Mouse (Mus musculus) cerebellum, adult 2 months (tissue): ENCODE measurements around the gene Gpd2.

Experiments used
- CTCF ChIP-seq: fragments of 200-500 bp; IDR thresholded peaks from 2 replicates; pipeline ENCODE4 v1.5.1; 2011; ENCODE audit warnings: low read depth, mild to moderate bottlenecking, control low read depth, low read length, moderate library complexity, borderline replicate concordance; ENCODE audit not compliant: insufficient read depth
- POLR2A ChIP-seq: fragments of 200-500 bp; IDR thresholded peaks from 2 replicates; pipeline ENCODE4 v1.6.1; 2011; ENCODE audit warnings: low read length, control low read depth, borderline replicate concordance; ENCODE audit not compliant: insufficient read depth

- TF ChIP-seq POLR2A (no peak), CTCF (no peak)
Observed at GRCm38 (mm10) chr2:57252542-57253301, 15.3 kb downstream of the Gpd2 start.
